Mouse (Mus musculus): ENCODE measurements around the gene Tbl1x. TPM values are rescaled to one million over a fixed set of nuclear protein-coding genes. Genes with fewer than 3 reads are reported as not detected.

Gene Tbl1x
- polyA plus RNA-seq, 1 experiment from 2014 or later = 37.9 TPM

- H3K9ac ChIP-seq (replicated peaks; ENCODE audit: low read depth) = no peak overlapping the region
- DNase-seq (ENCODE audit: low spot score) (no peak), ATAC-seq (no peak)
- TF ChIP-seq EP300 (IDR thresholded peaks at IDR 0.05) = no peak
- no peak for TF ChIP-seq CTCF (IDR thresholded peaks at IDR 0.05)
- H3K4me2 ChIP-seq (replicated peaks; ENCODE audit: low read depth, low read length) = no peak overlapping the region
- no peaks in the 10 kb centered on the region for H3K9me3 ChIP-seq (ENCODE audit: low read length)
- no peaks in the 10 kb centered on the region for H3K36me3 ChIP-seq (ENCODE audit: insufficient read depth, low read length)
- H3K27ac ChIP-seq (ENCODE audit: low read length) = no peak overlapping the region
- no peak overlapping the region for H3K4me3 ChIP-seq (ENCODE audit: low read depth, low read length)
- WGBS = 59% methylated on average over 7 of the region's 7 CpGs
- H3K4me1 ChIP-seq (ENCODE audit: insufficient read depth, low read depth, low read length) = no peaks in the 10 kb centered on the region
- H3K27me3 ChIP-seq (replicated peaks; ENCODE audit: insufficient read depth, low read length) = no peaks in the 10 kb centered on the region
These were observed 22.7 kb upstream of the Tbl1x start for GRCm38 (mm10) chrX:77487922-77488799.

- H3K36me3 ChIP-seq (ENCODE audit: insufficient read depth, low read length) = no peaks in the 10 kb centered on the region
- WGBS = 16% methylated on average over 1 of the region's 1 CpGs
- peak; percentile 60; the same call in 1 of the 2 replicates for TF ChIP-seq EP300 (IDR thresholded peaks at IDR 0.05)
- TF ChIP-seq CTCF (IDR thresholded peaks at IDR 0.05) = no peak
- H3K27me3 ChIP-seq (replicated peaks; ENCODE audit: insufficient read depth, low read length) = no peaks in the 10 kb centered on the region
- H3K4me1 ChIP-seq (ENCODE audit: insufficient read depth, low read depth, low read length) = no peaks in the 10 kb centered on the region
- no peak overlapping the region for H3K9ac ChIP-seq (replicated peaks; ENCODE audit: low read depth)
- H3K27ac ChIP-seq (ENCODE audit: low read length) = no peak overlapping the region
- peak; percentile 59 for DNase-seq (ENCODE audit: low spot score)
- H3K9me3 ChIP-seq (ENCODE audit: low read length) = no peaks in the 10 kb centered on the region
- H3K4me3 ChIP-seq (ENCODE audit: low read depth, low read length) = no peak overlapping the region
- H3K4me2 ChIP-seq (replicated peaks; ENCODE audit: low read depth, low read length) = no peak overlapping the region
- peak; percentile 77 for ATAC-seq
These were observed 20.7 kb upstream of the Tbl1x start for GRCm38 (mm10) chrX:77490127-77490526.

- peak; percentile 74 for ATAC-seq
- Histone ChIP-seq H3K9ac (replicated peaks; ENCODE audit: low read depth) (no peak overlapping the region), H3K4me2 (replicated peaks; ENCODE audit: low read depth, low read length) (peak overlapping the region; percentile 27; the same call in 1 of the 2 replicates), H3K4me1 (ENCODE audit: insufficient read depth, low read depth, low read length) (no peaks in the 10 kb centered on the region), H3K36me3 (ENCODE audit: insufficient read depth, low read length) (no peaks in the 10 kb centered on the region), H3K9me3 (ENCODE audit: low read length) (no peaks in the 10 kb centered on the region), H3K27ac (ENCODE audit: low read length) (peak overlapping the region; percentile 94; the same call in 1 of the 2 replicates), H3K27me3 (replicated peaks; ENCODE audit: insufficient read depth, low read length) (no peaks in the 10 kb centered on the region), H3K4me3 (ENCODE audit: low read depth, low read length) (no peak overlapping the region)
- peak; percentile 95 for TF ChIP-seq EP300 (IDR thresholded peaks at IDR 0.05)
- TF ChIP-seq CTCF (IDR thresholded peaks at IDR 0.05) = peak; percentile 31
- 16% methylated on average over 13 of the region's 13 CpGs for WGBS
- peak; percentile 95 for DNase-seq (ENCODE audit: low spot score)
These were observed 1.7 kb upstream of the Tbl1x start for GRCm38 (mm10) chrX:77509149-77509548.

GRCm38 (mm10) chrX:77509776-77510175 lies 1.0 kb upstream of the Tbl1x start:
- H3K27me3 ChIP-seq (replicated peaks; ENCODE audit: insufficient read depth, low read length) = no peaks in the 10 kb centered on the region
- no peak overlapping the region for H3K4me3 ChIP-seq (ENCODE audit: low read depth, low read length)
- no peaks in the 10 kb centered on the region for H3K9me3 ChIP-seq (ENCODE audit: low read length)
- DNase-seq (ENCODE audit: low spot score) (no peak), ATAC-seq (no peak)
- peak overlapping the region; percentile 53 for H3K4me2 ChIP-seq (replicated peaks; ENCODE audit: low read depth, low read length)
- no peak overlapping the region for H3K9ac ChIP-seq (replicated peaks; ENCODE audit: low read depth)
- no peaks in the 10 kb centered on the region for H3K36me3 ChIP-seq (ENCODE audit: insufficient read depth, low read length)
- H3K27ac ChIP-seq (ENCODE audit: low read length) = peak overlapping the region; percentile 94
- H3K4me1 ChIP-seq (ENCODE audit: insufficient read depth, low read depth, low read length) = no peaks in the 10 kb centered on the region
- TF ChIP-seq EP300 (IDR thresholded peaks at IDR 0.05) (no peak), CTCF (IDR thresholded peaks at IDR 0.05) (no peak)
- WGBS = 15% methylated on average over 10 of the region's 10 CpGs

GRCm38 (mm10) chrX:77511301-77511993 lies 634 bp downstream of the Tbl1x start:
- Histone ChIP-seq H3K4me2 (replicated peaks; ENCODE audit: low read depth, low read length) (peak overlapping the region; percentile 53), H3K27me3 (replicated peaks; ENCODE audit: insufficient read depth, low read length) (no peaks in the 10 kb centered on the region), H3K9me3 (ENCODE audit: low read length) (no peaks in the 10 kb centered on the region), H3K9ac (replicated peaks; ENCODE audit: low read depth) (peak overlapping the region; percentile 56), H3K36me3 (ENCODE audit: insufficient read depth, low read length) (no peaks in the 10 kb centered on the region), H3K4me1 (ENCODE audit: insufficient read depth, low read depth, low read length) (no peaks in the 10 kb centered on the region), H3K4me3 (ENCODE audit: low read depth, low read length) (peak overlapping the region; percentile 65), H3K27ac (ENCODE audit: low read length) (peak overlapping the region; percentile 94)
- DNase-seq (ENCODE audit: low spot score) (peak; percentile 42), ATAC-seq (peak; percentile 13; the same call in 1 of the 2 replicates)
- TF ChIP-seq EP300 (IDR thresholded peaks at IDR 0.05) = no peak
- no peak for TF ChIP-seq CTCF (IDR thresholded peaks at IDR 0.05)
- WGBS = 13% methylated on average over 46 of the region's 55 CpGs

- H3K4me2 ChIP-seq (replicated peaks; ENCODE audit: low read depth, low read length) = peak overlapping the region; percentile 53
- H3K27ac ChIP-seq (ENCODE audit: low read length) = peak overlapping the region; percentile 94
- TF ChIP-seq CTCF (IDR thresholded peaks at IDR 0.05) (no peak), EP300 (IDR thresholded peaks at IDR 0.05) (no peak)
- no peaks in the 10 kb centered on the region for H3K9me3 ChIP-seq (ENCODE audit: low read length)
- no peaks in the 10 kb centered on the region for H3K36me3 ChIP-seq (ENCODE audit: insufficient read depth, low read length)
- peak overlapping the region; percentile 56 for H3K9ac ChIP-seq (replicated peaks; ENCODE audit: low read depth)
- peak overlapping the region; percentile 65 for H3K4me3 ChIP-seq (ENCODE audit: low read depth, low read length)
- H3K27me3 ChIP-seq (replicated peaks; ENCODE audit: insufficient read depth, low read length) = no peaks in the 10 kb centered on the region
- WGBS = 12% methylated on average over 12 of the region's 12 CpGs
- no peaks in the 10 kb centered on the region for H3K4me1 ChIP-seq (ENCODE audit: insufficient read depth, low read depth, low read length)
- ATAC-seq = no peak
- DNase-seq (ENCODE audit: low spot score) = no peak
These were observed 1.2 kb downstream of the Tbl1x start for GRCm38 (mm10) chrX:77511994-77512485.

All from lung, postnatal 0 days (tissue).